10 mouse cellular contexts compared by ENCODE assay signal in genomic region chr11:120376302-120377160, GRCm38 (mm10). TPM values are rescaled to one million over a fixed set of nuclear protein-coding genes. Genes with fewer than 3 reads are reported as not detected.
A peak's percentile ranks its signal among the peaks of the same experiment; 100 is the strongest.
DNase-seq lines count a peak whose midpoint lies in the region; ATAC-seq lines count a peak whose summit lies in the region.
"Had no signal": no experiment of that assay in that cellular context is flagged by ENCODE, and none has a peak within 500 bp of the region (broad histone marks: within the 10 kb centered on the region; RNA-seq: fewer than 3 reads in every experiment).

No protein-coding gene starts in this region.

- ATAC-seq in forebrain, embryonic 12.5 days (ENCODE audit: low FRiP score), result no peak
- no peak for ATAC-seq in forebrain, embryonic 11.5 days (replicated peaks; ENCODE audit: low FRiP score)
- no peak for ATAC-seq in liver, embryonic 12.5 days
- no peak for ATAC-seq in forebrain, embryonic 16.5 days
- no peak for ATAC-seq in midbrain, embryonic 16.5 days
- ATAC-seq in CD4-positive, CD25-positive, alpha-beta regulatory T cell, adult 4 months, result no peak

- H3K27me3 ChIP-seq in forebrain, embryonic 12.5 days, result no peaks in the 10 kb centered on the region
- H3K27me3 ChIP-seq in forebrain, embryonic 11.5 days (ENCODE audit: control insufficient read depth, insufficient read depth, low read length), result no peaks in the 10 kb centered on the region
- H3K27me3 ChIP-seq in liver, embryonic 12.5 days (replicated peaks), result no peaks in the 10 kb centered on the region
- no peaks in the 10 kb centered on the region for H3K27me3 ChIP-seq in forebrain, embryonic 16.5 days (replicated peaks; ENCODE audit: control insufficient read depth, insufficient read depth, low read length)
- no peaks in the 10 kb centered on the region for H3K27me3 ChIP-seq in midbrain, embryonic 16.5 days (ENCODE audit: control insufficient read depth, insufficient read depth, low read depth, low read length)

- H3K36me3 ChIP-seq in forebrain, embryonic 12.5 days (replicated peaks), result peaks cover 69% of the 10 kb centered on the region
- peaks cover 9% of the 10 kb centered on the region for H3K36me3 ChIP-seq in forebrain, embryonic 11.5 days (ENCODE audit: control insufficient read depth, insufficient read depth, low read length)
- peaks cover 74% of the 10 kb centered on the region for H3K36me3 ChIP-seq in liver, embryonic 12.5 days
- peaks cover 28% of the 10 kb centered on the region for H3K36me3 ChIP-seq in forebrain, embryonic 16.5 days (ENCODE audit: control insufficient read depth, insufficient read depth)
- H3K36me3 ChIP-seq in midbrain, embryonic 16.5 days (ENCODE audit: control insufficient read depth, insufficient read depth, low read length), result peaks cover 43% of the 10 kb centered on the region

- 87% methylated on average over 17 of the region's 17 CpGs for WGBS in forebrain, embryonic 12.5 days
- 90% methylated on average over 17 of the region's 17 CpGs for WGBS in forebrain, embryonic 11.5 days
- WGBS in liver, embryonic 12.5 days (ENCODE audit: insufficient replicate concordance), result 81% methylated on average over 17 of the region's 17 CpGs
- 89% methylated on average over 17 of the region's 17 CpGs for WGBS in forebrain, embryonic 16.5 days
- WGBS in midbrain, embryonic 16.5 days, result 90% methylated on average over 17 of the region's 17 CpGs

- H3K9ac ChIP-seq in forebrain, embryonic 12.5 days, result no peak overlapping the region
- no peak overlapping the region for H3K9ac ChIP-seq in forebrain, embryonic 11.5 days (ENCODE audit: low read length)
- peak overlapping the region; percentile 2; the same call in 1 of the 2 replicates for H3K9ac ChIP-seq in liver, embryonic 12.5 days
- no peak overlapping the region for H3K9ac ChIP-seq in forebrain, embryonic 16.5 days (replicated peaks; ENCODE audit: low read depth, low read length)
- peak overlapping the region; percentile 88; the same call in 1 of the 2 replicates for H3K9ac ChIP-seq in midbrain, embryonic 16.5 days (ENCODE audit: low read depth, low read length)

- H3K4me2 ChIP-seq in forebrain, embryonic 12.5 days, result peak overlapping the region; percentile 99; the same call in 1 of the 2 replicates
- no peak overlapping the region for H3K4me2 ChIP-seq in forebrain, embryonic 11.5 days (ENCODE audit: low read depth, low read length, severe bottlenecking)
- peak overlapping the region; percentile 98; the same call in 1 of the 2 replicates for H3K4me2 ChIP-seq in liver, embryonic 12.5 days
- H3K4me2 ChIP-seq in forebrain, embryonic 16.5 days (ENCODE audit: low read length), result peak overlapping the region; percentile 94
- peak overlapping the region; percentile 93 for H3K4me2 ChIP-seq in midbrain, embryonic 16.5 days (ENCODE audit: low read length)

- DNase-seq in forebrain, embryonic 11.5 days (ENCODE audit: low spot score), result no peak
- DNase-seq in liver, result no peak
- DNase-seq in retina, embryonic 14.5 days (ENCODE audit: low spot score), result no peak
- DNase-seq: heart, postnatal 14 days had no signal

- no peaks in the 10 kb centered on the region for H3K9me3 ChIP-seq in forebrain, embryonic 12.5 days
- no peaks in the 10 kb centered on the region for H3K9me3 ChIP-seq in forebrain, embryonic 11.5 days (ENCODE audit: control insufficient read depth, low read length)
- no peaks in the 10 kb centered on the region for H3K9me3 ChIP-seq in liver, embryonic 12.5 days (replicated peaks)
- H3K9me3 ChIP-seq in forebrain, embryonic 16.5 days (ENCODE audit: control insufficient read depth, low read length), result no peaks in the 10 kb centered on the region
- H3K9me3 ChIP-seq in midbrain, embryonic 16.5 days (replicated peaks; ENCODE audit: control insufficient read depth, low read length, poor library complexity, severe bottlenecking), result no peaks in the 10 kb centered on the region

- H3K4me1 ChIP-seq in forebrain, embryonic 12.5 days, result peaks cover 24% of the 10 kb centered on the region
- H3K4me1 ChIP-seq in forebrain, embryonic 11.5 days (replicated peaks; ENCODE audit: control insufficient read depth, insufficient read depth, low read length), result peaks cover 11% of the 10 kb centered on the region
- peaks cover 26% of the 10 kb centered on the region for H3K4me1 ChIP-seq in liver, embryonic 12.5 days
- peaks cover 35% of the 10 kb centered on the region for H3K4me1 ChIP-seq in forebrain, embryonic 16.5 days (replicated peaks; ENCODE audit: control insufficient read depth, insufficient read depth, low read length)
- H3K4me1 ChIP-seq in midbrain, embryonic 16.5 days (ENCODE audit: control insufficient read depth, insufficient read depth, low read length), result peaks cover 17% of the 10 kb centered on the region

- no peak overlapping the region for H3K27ac ChIP-seq in forebrain, embryonic 12.5 days
- H3K27ac ChIP-seq in forebrain, embryonic 11.5 days (ENCODE audit: low read depth, low read length), result no peak overlapping the region
- H3K27ac ChIP-seq in liver, embryonic 12.5 days, result no peak overlapping the region
- H3K27ac ChIP-seq in forebrain, embryonic 16.5 days (ENCODE audit: low read length), result no peak overlapping the region
- H3K27ac ChIP-seq in midbrain, embryonic 16.5 days (ENCODE audit: low read length), result no peak overlapping the region
- H3K27ac ChIP-seq: left cerebral cortex, adult 2 months had no signal

- H3K4me3 ChIP-seq in forebrain, embryonic 12.5 days (replicated peaks), result no peak overlapping the region
- no peak overlapping the region for H3K4me3 ChIP-seq in forebrain, embryonic 11.5 days (ENCODE audit: low read depth, low read length)
- no peak overlapping the region for H3K4me3 ChIP-seq in liver, embryonic 12.5 days
- no peak overlapping the region for H3K4me3 ChIP-seq in forebrain, embryonic 16.5 days (replicated peaks; ENCODE audit: low read length)
- peak overlapping the region; percentile 79; the same call in 1 of the 2 replicates for H3K4me3 ChIP-seq in midbrain, embryonic 16.5 days (ENCODE audit: low read depth, low read length)
- H3K4me3 ChIP-seq: left cerebral cortex, adult 2 months had no signal

RNA-seq across cellular contexts. Expression of gene Faap100, which starts 2.0 kb away (rescaled TPM):
- polyA plus RNA-seq in forebrain, embryonic 12.5 days (2016; fragmentation: Nextera tagmentation; extraction: Ambion mirVana), result 47.3 and 47.4 TPM in 2 replicates
- polyA plus RNA-seq in forebrain, embryonic 11.5 days (2014; fragmentation: Nextera tagmentation; extraction: Ambion mirVana), result 33.8 and 39.8 TPM in 2 replicates
- 12.8 and 13.1 TPM in 2 replicates for polyA plus RNA-seq in liver, embryonic 12.5 days (2016; fragmentation: Nextera tagmentation; extraction: Ambion mirVana)
- 72.7 and 95.3 TPM in 2 replicates for polyA plus RNA-seq in forebrain, embryonic 16.5 days (2015; fragmentation: Nextera tagmentation; extraction: Ambion mirVana)
- 119 and 126 TPM in 2 replicates for polyA plus RNA-seq in midbrain, embryonic 16.5 days (2015; fragmentation: Nextera tagmentation; extraction: Ambion mirVana)
- polyA plus RNA-seq in CD4-positive, CD25-positive, alpha-beta regulatory T cell, adult 4 months (2017; shearing (Covaris generic)), result 10 to 100 TPM; 17.8 to 27.0 TPM

RNA-seq across cellular contexts. Expression of gene Fscn2, which starts 15.2 kb away (rescaled TPM):
- polyA plus RNA-seq in forebrain, embryonic 12.5 days (2016; fragmentation: Nextera tagmentation; extraction: Ambion mirVana), result 0.82 and 0.91 TPM in 2 replicates
- 1.0 TPM in 1 of 2 replicates, not detected in the other for polyA plus RNA-seq in forebrain, embryonic 11.5 days (2014; fragmentation: Nextera tagmentation; extraction: Ambion mirVana)
- 0.16 and 0.18 TPM in 2 replicates for polyA plus RNA-seq in liver, embryonic 12.5 days (2016; fragmentation: Nextera tagmentation; extraction: Ambion mirVana)
- polyA plus RNA-seq in forebrain, embryonic 16.5 days (2015; fragmentation: Nextera tagmentation; extraction: Ambion mirVana), result 1.3 and 1.5 TPM in 2 replicates
- polyA plus RNA-seq in midbrain, embryonic 16.5 days (2015; fragmentation: Nextera tagmentation; extraction: Ambion mirVana), result 1.2 and 1.3 TPM in 2 replicates
- under 1 TPM; 0.67 to 0.99 TPM for polyA plus RNA-seq in CD4-positive, CD25-positive, alpha-beta regulatory T cell, adult 4 months (2017; shearing (Covaris generic))

RNA-seq across cellular contexts. Expression of gene Actg1, which starts 28.2 kb away (rescaled TPM):
- 2,923 and 2,975 TPM in 2 replicates for polyA plus RNA-seq in forebrain, embryonic 12.5 days (2016; fragmentation: Nextera tagmentation; extraction: Ambion mirVana)
- 2,808 and 3,088 TPM in 2 replicates for polyA plus RNA-seq in forebrain, embryonic 11.5 days (2014; fragmentation: Nextera tagmentation; extraction: Ambion mirVana)
- polyA plus RNA-seq in liver, embryonic 12.5 days (2016; fragmentation: Nextera tagmentation; extraction: Ambion mirVana), result 952 and 1,008 TPM in 2 replicates
- 4,159 and 4,175 TPM in 2 replicates for polyA plus RNA-seq in forebrain, embryonic 16.5 days (2015; fragmentation: Nextera tagmentation; extraction: Ambion mirVana)
- polyA plus RNA-seq in midbrain, embryonic 16.5 days (2015; fragmentation: Nextera tagmentation; extraction: Ambion mirVana), result 4,277 and 4,299 TPM in 2 replicates
- 1,000 to 10,000 TPM; 2,387 to 3,192 TPM for polyA plus RNA-seq in CD4-positive, CD25-positive, alpha-beta regulatory T cell, adult 4 months (2017; shearing (Covaris generic))

Comparison
In these comparisons a context has a peak if more than half of its experiments do, and no peak if none do; other contexts are left out.
1. H3K9ac ChIP-seq: peak in liver, embryonic 12.5 days (single experiment) and midbrain, embryonic 16.5 days (single experiment); none in forebrain, embryonic 12.5 days (single experiment), forebrain, embryonic 11.5 days (single experiment) and forebrain, embryonic 16.5 days (single experiment).